ENCODE assay signal across 8 mouse cellular contexts in the genomic region with DNA sequence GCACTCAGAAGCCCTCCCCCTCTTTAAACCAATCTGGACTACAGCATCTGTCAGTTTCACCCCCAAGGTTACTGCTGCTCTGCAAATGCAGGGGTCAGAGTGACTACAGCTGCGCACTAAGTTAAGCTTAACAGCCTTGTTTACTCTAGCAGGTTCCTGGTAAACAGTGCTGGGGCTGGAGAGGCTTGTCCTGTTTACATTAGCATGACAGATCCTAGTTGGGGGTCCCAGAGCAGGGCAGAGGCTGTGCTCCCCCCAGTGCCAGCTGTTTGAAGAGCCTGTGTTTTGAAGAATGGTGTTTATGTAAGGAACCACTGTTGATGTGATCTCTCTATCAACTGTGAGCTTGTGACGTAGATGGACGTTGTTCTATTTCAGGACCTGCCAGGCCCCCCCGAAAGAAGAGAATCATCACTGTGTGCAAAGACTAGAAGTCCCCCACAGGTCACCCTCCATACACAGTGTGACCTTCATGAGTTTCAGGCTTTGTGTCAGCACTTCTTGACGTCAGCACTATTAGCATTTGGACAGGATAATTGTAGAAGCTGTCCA.
A peak's percentile ranks its signal among the peaks of the same experiment; 100 is the strongest.
DNase-seq lines count a peak whose midpoint lies in the region; ATAC-seq and TF ChIP-seq lines count a peak whose summit lies in the region.
"Had no signal": no experiment of that assay in that cellular context is flagged by ENCODE, and none has a peak within 500 bp of the region (broad histone marks: within the 10 kb centered on the region; RNA-seq: fewer than 3 reads in every experiment).

No protein-coding gene starts in this region.

- no peaks in the 10 kb centered on the region for H3K27me3 ChIP-seq in embryonic facial prominence, embryonic 11.5 days (ENCODE audit: control insufficient read depth, insufficient read depth, low read length)
- H3K27me3 ChIP-seq in liver, embryonic 13.5 days: no peaks in the 10 kb centered on the region
- no peaks in the 10 kb centered on the region for H3K27me3 ChIP-seq in small intestine, adult 2 months (ENCODE audit: control insufficient read depth, insufficient read depth, low read length)

- ATAC-seq in embryonic facial prominence, embryonic 11.5 days (replicated peaks; ENCODE audit: insufficient number of reproducible peaks, low FRiP score, low TSS enrichment, low read depth): peak; percentile 29; the same call in 1 of the 2 replicates
- ATAC-seq in liver, embryonic 13.5 days (ENCODE audit: low read depth): peak; percentile 81

- TF ChIP-seq POLR2A in small intestine, adult 2 months (IDR thresholded peaks at IDR 0.05; ENCODE audit: low read depth, low read length): no peak

- H3K36me3 ChIP-seq in embryonic facial prominence, embryonic 11.5 days (replicated peaks; ENCODE audit: control insufficient read depth, insufficient read depth, low read depth, low read length): no peaks in the 10 kb centered on the region
- H3K36me3 ChIP-seq in liver, embryonic 13.5 days: no peaks in the 10 kb centered on the region
- no peaks in the 10 kb centered on the region for H3K36me3 ChIP-seq in small intestine, adult 2 months (ENCODE audit: control insufficient read depth, insufficient read depth, low read length)

- H3K27ac ChIP-seq in embryonic facial prominence, embryonic 11.5 days (replicated peaks; ENCODE audit: low read depth, low read length): no peak overlapping the region
- H3K27ac ChIP-seq in liver, embryonic 13.5 days: no peak overlapping the region
- H3K27ac ChIP-seq in small intestine, adult 2 months (ENCODE audit: insufficient read depth, low read depth, low read length): peak overlapping the region; percentile 47

- DNase-seq in kidney, postnatal 10 days: peak; percentile 34
- no peak for DNase-seq in kidney, postnatal 25 days
- DNase-seq in embryonic facial prominence, embryonic 11.5 days (ENCODE audit: low spot score): no peak
- DNase-seq in liver, embryonic 13.5 days: no peak
- DNase-seq in thymus, postnatal 25 days: no peak
- no peak for DNase-seq in retina, postnatal 1 day
- DNase-seq: heart, postnatal 14 days had no signal

- TF ChIP-seq CTCF in small intestine, adult 2 months (IDR thresholded peaks at IDR 0.05; ENCODE audit: extremely low read depth, insufficient read length, insufficient replicate concordance, low read depth, low read length): no peak

- H3K9me3 ChIP-seq in embryonic facial prominence, embryonic 11.5 days (replicated peaks; ENCODE audit: control insufficient read depth, low read length): no peaks in the 10 kb centered on the region
- H3K9me3 ChIP-seq in liver, embryonic 13.5 days (replicated peaks): no peaks in the 10 kb centered on the region

- H3K4me2 ChIP-seq in embryonic facial prominence, embryonic 11.5 days (ENCODE audit: low read depth, low read length): no peak overlapping the region
- peak overlapping the region; percentile 29; the same call in 1 of the 2 replicates for H3K4me2 ChIP-seq in liver, embryonic 13.5 days

- no peak overlapping the region for H3K9ac ChIP-seq in embryonic facial prominence, embryonic 11.5 days (replicated peaks; ENCODE audit: low read length)
- H3K9ac ChIP-seq in liver, embryonic 13.5 days: no peak overlapping the region

- 26% methylated on average over 5 of the region's 5 CpGs for WGBS in embryonic facial prominence, embryonic 11.5 days
- 27% methylated on average over 5 of the region's 5 CpGs for WGBS in liver, embryonic 13.5 days (ENCODE audit: insufficient replicate concordance)
- WGBS in small intestine, adult 2 months: 28% methylated on average over 5 of the region's 5 CpGs

- H3K4me1 ChIP-seq in embryonic facial prominence, embryonic 11.5 days (ENCODE audit: control insufficient read depth, insufficient read depth, low read length): no peaks in the 10 kb centered on the region
- H3K4me1 ChIP-seq in liver, embryonic 13.5 days (replicated peaks): peaks cover 14% of the 10 kb centered on the region
- peaks cover 2% of the 10 kb centered on the region; the same call in 1 of the 2 replicates for H3K4me1 ChIP-seq in small intestine, adult 2 months (ENCODE audit: control insufficient read depth, insufficient read depth, insufficient read length, low read length)

- H3K4me3 ChIP-seq in embryonic facial prominence, embryonic 11.5 days (ENCODE audit: low read depth, low read length): no peak overlapping the region
- no peak overlapping the region for H3K4me3 ChIP-seq in liver, embryonic 13.5 days (replicated peaks)
- H3K4me3 ChIP-seq in small intestine, adult 2 months (ENCODE audit: low read depth, low read length): no peak overlapping the region
